Mouse (Mus musculus): ENCODE measurements at regions not wholly inside any gene's neighbourhood (a gene's known extent, or its start where the extent isn't known, plus 50 kb on each side); places are given as distances from the start of the nearest gene placed in this dataset.

GRCm38 (mm10) chr3:149379866-149380472 is 389.6 kb upstream of the Adgrl2 start:
- no peaks in the 10 kb centered on the region for H3K9me3 ChIP-seq (ENCODE audit: control insufficient read depth, low read length)
- H3K4me3 ChIP-seq (ENCODE audit: low read depth, low read length) = no peak overlapping the region
- H3K4me2 ChIP-seq (replicated peaks; ENCODE audit: low read depth, low read length) = no peak overlapping the region
- H3K27ac ChIP-seq (ENCODE audit: low read depth, low read length) = no peak overlapping the region
- H3K4me1 ChIP-seq (replicated peaks; ENCODE audit: control insufficient read depth, insufficient read depth, low read length) = no peaks in the 10 kb centered on the region
- 78% methylated on average over 15 of the region's 15 CpGs for WGBS
- ATAC-seq (ENCODE audit: low FRiP score) (no peak), DNase-seq (ENCODE audit: low spot score) (no peak)
- no peaks in the 10 kb centered on the region for H3K36me3 ChIP-seq (ENCODE audit: control insufficient read depth, insufficient read depth, low read length)
- H3K27me3 ChIP-seq (ENCODE audit: control insufficient read depth, insufficient read depth, low read length) = no peaks in the 10 kb centered on the region
- H3K9ac ChIP-seq (ENCODE audit: low read depth, low read length) = no peak overlapping the region

GRCm38 (mm10) chr3:149379249-149379865 is 389.0 kb upstream of the Adgrl2 start:
- no peak overlapping the region for H3K4me3 ChIP-seq (ENCODE audit: low read depth, low read length)
- no peak overlapping the region for H3K9ac ChIP-seq (ENCODE audit: low read depth, low read length)
- ATAC-seq (ENCODE audit: low FRiP score) = no peak
- DNase-seq (ENCODE audit: low spot score) = no peak
- H3K27ac ChIP-seq (ENCODE audit: low read depth, low read length) = no peak overlapping the region
- no peak overlapping the region for H3K4me2 ChIP-seq (replicated peaks; ENCODE audit: low read depth, low read length)
- H3K9me3 ChIP-seq (ENCODE audit: control insufficient read depth, low read length) = no peaks in the 10 kb centered on the region
- H3K4me1 ChIP-seq (replicated peaks; ENCODE audit: control insufficient read depth, insufficient read depth, low read length) = no peaks in the 10 kb centered on the region
- 91% methylated on average over 3 of the region's 3 CpGs for WGBS
- H3K36me3 ChIP-seq (ENCODE audit: control insufficient read depth, insufficient read depth, low read length) = no peaks in the 10 kb centered on the region
- no peaks in the 10 kb centered on the region for H3K27me3 ChIP-seq (ENCODE audit: control insufficient read depth, insufficient read depth, low read length)

- Histone ChIP-seq H3K4me3 (ENCODE audit: low read depth, low read length) (no peak overlapping the region), H3K9ac (ENCODE audit: low read depth, low read length) (no peak overlapping the region), H3K27me3 (ENCODE audit: control insufficient read depth, insufficient read depth, low read length) (no peaks in the 10 kb centered on the region), H3K9me3 (ENCODE audit: control insufficient read depth, low read length) (no peaks in the 10 kb centered on the region), H3K27ac (ENCODE audit: low read depth, low read length) (no peak overlapping the region), H3K4me1 (replicated peaks; ENCODE audit: control insufficient read depth, insufficient read depth, low read length) (no peaks in the 10 kb centered on the region), H3K4me2 (replicated peaks; ENCODE audit: low read depth, low read length) (no peak overlapping the region), H3K36me3 (ENCODE audit: control insufficient read depth, insufficient read depth, low read length) (no peaks in the 10 kb centered on the region)
- no peak for ATAC-seq (ENCODE audit: low FRiP score)
- no peak for DNase-seq (ENCODE audit: low spot score)
- 91% methylated on average over 5 of the region's 5 CpGs for WGBS
These were observed 381.1 kb upstream of the Adgrl2 start for GRCm38 (mm10) chr3:149371439-149371838.

GRCm38 (mm10) chr3:149370517-149371227 is 380.3 kb upstream of the Adgrl2 start:
- H3K4me3 ChIP-seq (ENCODE audit: low read depth, low read length) = no peak overlapping the region
- no peaks in the 10 kb centered on the region for H3K4me1 ChIP-seq (replicated peaks; ENCODE audit: control insufficient read depth, insufficient read depth, low read length)
- H3K9ac ChIP-seq (ENCODE audit: low read depth, low read length) = no peak overlapping the region
- 90% methylated on average over 6 of the region's 6 CpGs for WGBS
- H3K36me3 ChIP-seq (ENCODE audit: control insufficient read depth, insufficient read depth, low read length) = no peaks in the 10 kb centered on the region
- no peak for DNase-seq (ENCODE audit: low spot score)
- H3K27ac ChIP-seq (ENCODE audit: low read depth, low read length) = no peak overlapping the region
- H3K27me3 ChIP-seq (ENCODE audit: control insufficient read depth, insufficient read depth, low read length) = no peaks in the 10 kb centered on the region
- no peak for ATAC-seq (ENCODE audit: low FRiP score)
- no peak overlapping the region for H3K4me2 ChIP-seq (replicated peaks; ENCODE audit: low read depth, low read length)
- no peaks in the 10 kb centered on the region for H3K9me3 ChIP-seq (ENCODE audit: control insufficient read depth, low read length)

GRCm38 (mm10) chr3:149367888-149368287 is 377.5 kb upstream of the Adgrl2 start:
- Histone ChIP-seq H3K9ac (ENCODE audit: low read depth, low read length) (no peak overlapping the region), H3K36me3 (ENCODE audit: control insufficient read depth, insufficient read depth, low read length) (no peaks in the 10 kb centered on the region), H3K9me3 (ENCODE audit: control insufficient read depth, low read length) (no peaks in the 10 kb centered on the region), H3K27ac (ENCODE audit: low read depth, low read length) (no peak overlapping the region), H3K4me2 (replicated peaks; ENCODE audit: low read depth, low read length) (no peak overlapping the region), H3K27me3 (ENCODE audit: control insufficient read depth, insufficient read depth, low read length) (no peaks in the 10 kb centered on the region), H3K4me1 (replicated peaks; ENCODE audit: control insufficient read depth, insufficient read depth, low read length) (no peaks in the 10 kb centered on the region), H3K4me3 (ENCODE audit: low read depth, low read length) (no peak overlapping the region)
- ATAC-seq (ENCODE audit: low FRiP score) (no peak), DNase-seq (ENCODE audit: low spot score) (no peak)
- 78% methylated on average over 3 of the region's 3 CpGs for WGBS

GRCm38 (mm10) chr3:149360164-149360563 is 369.8 kb upstream of the Adgrl2 start:
- WGBS = 80% methylated on average over 2 of the region's 2 CpGs

GRCm38 (mm10) chr3:149358570-149359193 is 368.3 kb upstream of the Adgrl2 start:
- DNase-seq (ENCODE audit: low spot score) (no peak), ATAC-seq (ENCODE audit: low FRiP score) (peak; percentile 56; the same call in 1 of the 2 replicates)
- WGBS = 37% methylated on average over 6 of the region's 6 CpGs
- H3K4me3 ChIP-seq (ENCODE audit: low read depth, low read length) = no peak overlapping the region
- H3K27me3 ChIP-seq (ENCODE audit: control insufficient read depth, insufficient read depth, low read length) = no peaks in the 10 kb centered on the region
- no peak overlapping the region for H3K27ac ChIP-seq (ENCODE audit: low read depth, low read length)
- H3K36me3 ChIP-seq (ENCODE audit: control insufficient read depth, insufficient read depth, low read length) = no peaks in the 10 kb centered on the region
- H3K4me2 ChIP-seq (replicated peaks; ENCODE audit: low read depth, low read length) = no peak overlapping the region
- no peaks in the 10 kb centered on the region for H3K9me3 ChIP-seq (ENCODE audit: control insufficient read depth, low read length)
- H3K9ac ChIP-seq (ENCODE audit: low read depth, low read length) = no peak overlapping the region
- no peaks in the 10 kb centered on the region for H3K4me1 ChIP-seq (replicated peaks; ENCODE audit: control insufficient read depth, insufficient read depth, low read length)

More at GRCm38 (mm10) chr3:149360164-149360563, 369.8 kb upstream of the Adgrl2 start:
- Histone ChIP-seq H3K4me2 (replicated peaks; ENCODE audit: low read depth, low read length) (no peak overlapping the region), H3K4me3 (ENCODE audit: low read depth, low read length) (no peak overlapping the region), H3K9ac (ENCODE audit: low read depth, low read length) (no peak overlapping the region), H3K27me3 (ENCODE audit: control insufficient read depth, insufficient read depth, low read length) (no peaks in the 10 kb centered on the region), H3K9me3 (ENCODE audit: control insufficient read depth, low read length) (no peaks in the 10 kb centered on the region), H3K27ac (ENCODE audit: low read depth, low read length) (no peak overlapping the region), H3K4me1 (replicated peaks; ENCODE audit: control insufficient read depth, insufficient read depth, low read length) (no peaks in the 10 kb centered on the region), H3K36me3 (ENCODE audit: control insufficient read depth, insufficient read depth, low read length) (no peaks in the 10 kb centered on the region)
- DNase-seq (ENCODE audit: low spot score) (no peak), ATAC-seq (ENCODE audit: low FRiP score) (no peak)

GRCm38 (mm10) chr3:149357903-149358569 is 367.7 kb upstream of the Adgrl2 start:
- H3K36me3 ChIP-seq (ENCODE audit: control insufficient read depth, insufficient read depth, low read length) = no peaks in the 10 kb centered on the region
- 46% methylated on average over 14 of the region's 14 CpGs for WGBS
- no peak overlapping the region for H3K27ac ChIP-seq (ENCODE audit: low read depth, low read length)
- H3K4me1 ChIP-seq (replicated peaks; ENCODE audit: control insufficient read depth, insufficient read depth, low read length) = no peaks in the 10 kb centered on the region
- no peaks in the 10 kb centered on the region for H3K9me3 ChIP-seq (ENCODE audit: control insufficient read depth, low read length)
- H3K9ac ChIP-seq (ENCODE audit: low read depth, low read length) = no peak overlapping the region
- H3K27me3 ChIP-seq (ENCODE audit: control insufficient read depth, insufficient read depth, low read length) = no peaks in the 10 kb centered on the region
- H3K4me3 ChIP-seq (ENCODE audit: low read depth, low read length) = no peak overlapping the region
- ATAC-seq (ENCODE audit: low FRiP score) (peak; percentile 59; the same call in 1 of the 2 replicates), DNase-seq (ENCODE audit: low spot score) (peak; percentile 23)
- no peak overlapping the region for H3K4me2 ChIP-seq (replicated peaks; ENCODE audit: low read depth, low read length)
